ENCODE assay signal across 21 mouse cellular contexts in genomic region chr3:81243591-81243990, GRCm38 (mm10).
A peak's percentile ranks its signal among the peaks of the same experiment; 100 is the strongest.
DNase-seq lines count a peak whose midpoint lies in the region; ATAC-seq and TF ChIP-seq lines count a peak whose summit lies in the region.
"Had no signal": no experiment of that assay in that cellular context is flagged by ENCODE, and none has a peak within 500 bp of the region (broad histone marks: within the 10 kb centered on the region; RNA-seq: fewer than 3 reads in every experiment).

No protein-coding gene starts in this region.

- no peaks in the 10 kb centered on the region for H3K9me3 ChIP-seq in lung, embryonic 14.5 days (ENCODE audit: low read depth, low read length)
- H3K9me3 ChIP-seq in limb, embryonic 10.5 days (replicated peaks), result no peaks in the 10 kb centered on the region
- H3K9me3 ChIP-seq: forebrain, embryonic 12.5 days; heart, embryonic 15.5 days; hindbrain, embryonic 15.5 days; intestine, embryonic 15.5 days; liver, embryonic 12.5 days; midbrain, embryonic 12.5 days had no signal

- H3K4me2 ChIP-seq in lung, embryonic 14.5 days, result no peak overlapping the region
- H3K4me2 ChIP-seq: forebrain, embryonic 12.5 days; heart, embryonic 15.5 days; hindbrain, embryonic 15.5 days; intestine, embryonic 15.5 days; liver, embryonic 12.5 days; midbrain, embryonic 12.5 days had no signal

- DNase-seq in kidney, adult 2 months, result peak; percentile 71
- no peak for DNase-seq in kidney, postnatal 4 days
- DNase-seq in lung, embryonic 14.5 days, result no peak
- no peak for DNase-seq in lung, postnatal 14 days
- no peak for DNase-seq in limb, embryonic 10.5 days (ENCODE audit: low spot score)
- DNase-seq in frontal cortex, postnatal 14 days (ENCODE audit: low spot score in 2 of 2), result no peak
- DNase-seq in urinary bladder, adult 18-20 months (ENCODE audit: low spot score in 2 of 2), result no peak
- DNase-seq: adrenal gland, postnatal 25 days; cerebellum, adult 8-10 months; cerebellum, postnatal 36 days; heart, postnatal 4 days; lung, adult 18-20 months; thymus, postnatal 36 days had no signal

- H3K27me3 ChIP-seq in kidney, adult 2 months (replicated peaks; ENCODE audit: control insufficient read depth, insufficient read depth, low read length), result no peaks in the 10 kb centered on the region
- no peaks in the 10 kb centered on the region for H3K27me3 ChIP-seq in lung, embryonic 14.5 days (ENCODE audit: insufficient read depth, low read length)
- H3K27me3 ChIP-seq in limb, embryonic 10.5 days (ENCODE audit: low read depth, poor library complexity, severe bottlenecking), result no peaks in the 10 kb centered on the region
- H3K27me3 ChIP-seq: forebrain, embryonic 12.5 days; heart, embryonic 15.5 days; hindbrain, embryonic 15.5 days; intestine, embryonic 15.5 days; liver, embryonic 12.5 days; midbrain, embryonic 12.5 days had no signal

- TF ChIP-seq POLR2A in kidney, adult 2 months (IDR thresholded peaks at IDR 0.05; ENCODE audit: low read depth, low read length), result no peak

- H3K4me3 ChIP-seq in kidney, adult 2 months (ENCODE audit: insufficient read depth, low read depth, low read length), result no peak overlapping the region
- H3K4me3 ChIP-seq in lung, embryonic 14.5 days (ENCODE audit: low read depth, low read length), result no peak overlapping the region
- no peak overlapping the region for H3K4me3 ChIP-seq in limb, embryonic 10.5 days
- H3K4me3 ChIP-seq: erythroblast, embryonic 14.5 days; forebrain, embryonic 12.5 days; heart, embryonic 15.5 days; hindbrain, embryonic 15.5 days; intestine, embryonic 15.5 days; liver, embryonic 12.5 days; midbrain, embryonic 12.5 days had no signal

- H3K4me1 ChIP-seq in kidney, adult 2 months (ENCODE audit: control insufficient read depth, insufficient read depth, low read length), result no peaks in the 10 kb centered on the region; the same call in 1 of the 2 replicates
- H3K4me1 ChIP-seq in lung, embryonic 14.5 days (ENCODE audit: insufficient read depth), result no peaks in the 10 kb centered on the region
- H3K4me1 ChIP-seq in limb, embryonic 10.5 days, result peaks cover 19% of the 10 kb centered on the region
- H3K4me1 ChIP-seq: forebrain, embryonic 12.5 days; heart, embryonic 15.5 days; hindbrain, embryonic 15.5 days; intestine, embryonic 15.5 days; liver, embryonic 12.5 days; midbrain, embryonic 12.5 days had no signal

- no peak overlapping the region for H3K9ac ChIP-seq in lung, embryonic 14.5 days
- H3K9ac ChIP-seq: forebrain, embryonic 12.5 days; heart, embryonic 15.5 days; hindbrain, embryonic 15.5 days; intestine, embryonic 15.5 days; liver, embryonic 12.5 days; midbrain, embryonic 12.5 days had no signal

- ATAC-seq in lung, embryonic 14.5 days (ENCODE audit: insufficient read depth), result no peak
- ATAC-seq: CD4-positive, CD25-positive, alpha-beta regulatory T cell, adult 4 months; liver, embryonic 12.5 days had no signal

- 40% methylated on average over 6 of the region's 6 CpGs for WGBS in kidney, adult 2 months
- 69% methylated on average over 6 of the region's 6 CpGs for whole genome bisulfite sequencing in lung, embryonic 14.5 days
- 31% methylated on average over 6 of the region's 6 CpGs for WGBS in limb, embryonic 10.5 days

- H3K36me3 ChIP-seq in kidney, adult 2 months (ENCODE audit: control insufficient read depth, insufficient read depth, low read length), result no peaks in the 10 kb centered on the region
- H3K36me3 ChIP-seq in lung, embryonic 14.5 days (ENCODE audit: insufficient read depth), result no peaks in the 10 kb centered on the region
- no peaks in the 10 kb centered on the region for H3K36me3 ChIP-seq in limb, embryonic 10.5 days
- H3K36me3 ChIP-seq: forebrain, embryonic 12.5 days; heart, embryonic 15.5 days; hindbrain, embryonic 15.5 days; intestine, embryonic 15.5 days; liver, embryonic 12.5 days; midbrain, embryonic 12.5 days had no signal

- peak overlapping the region; percentile 98 for H3K27ac ChIP-seq in kidney, adult 2 months (ENCODE audit: insufficient read depth, low read depth, low read length)
- 0 out of 2 replicates have a peak overlapping the region, but pooled peaks have one; percentile 42 for H3K27ac ChIP-seq in lung, embryonic 14.5 days (ENCODE audit: low read depth)
- H3K27ac ChIP-seq in limb, embryonic 10.5 days, result peak overlapping the region; percentile 63
- H3K27ac ChIP-seq: forebrain, embryonic 12.5 days; heart, embryonic 15.5 days; hindbrain, embryonic 15.5 days; intestine, embryonic 15.5 days; liver, embryonic 12.5 days; midbrain, embryonic 12.5 days had no signal

- no peak for TF ChIP-seq CTCF in kidney, adult 2 months (conservative IDR thresholded peaks at IDR 0.05; ENCODE audit: insufficient read depth, insufficient read length, low read depth, low read length)
- TF ChIP-seq CTCF in lung, embryonic 14.5 days (IDR thresholded peaks at IDR 0.05; ENCODE audit: low read depth), result no peak

Comparison
In these comparisons a context has a peak if more than half of its experiments do, and no peak if none do; other contexts are left out.
1. H3K27ac ChIP-seq: peak in every context shown above with its lines; median percentile 98 in kidney, adult 2 months; 63 in limb, embryonic 10.5 days; 42 in lung, embryonic 14.5 days.